Mouse (Mus musculus) cerebellum, postnatal 36 days (tissue): ENCODE results near the gene Rpl29.
A peak's percentile ranks its signal among the peaks of the same experiment; 100 is the strongest.

Source experiments
- DNase-seq, 2 experiments: peaks; one replicate each; pipeline ENCODE4 v3.0.0; 2021 to 2022; ENCODE audit warnings: mixed read lengths in 2 of 2

Gene Rpl29

DNA sequence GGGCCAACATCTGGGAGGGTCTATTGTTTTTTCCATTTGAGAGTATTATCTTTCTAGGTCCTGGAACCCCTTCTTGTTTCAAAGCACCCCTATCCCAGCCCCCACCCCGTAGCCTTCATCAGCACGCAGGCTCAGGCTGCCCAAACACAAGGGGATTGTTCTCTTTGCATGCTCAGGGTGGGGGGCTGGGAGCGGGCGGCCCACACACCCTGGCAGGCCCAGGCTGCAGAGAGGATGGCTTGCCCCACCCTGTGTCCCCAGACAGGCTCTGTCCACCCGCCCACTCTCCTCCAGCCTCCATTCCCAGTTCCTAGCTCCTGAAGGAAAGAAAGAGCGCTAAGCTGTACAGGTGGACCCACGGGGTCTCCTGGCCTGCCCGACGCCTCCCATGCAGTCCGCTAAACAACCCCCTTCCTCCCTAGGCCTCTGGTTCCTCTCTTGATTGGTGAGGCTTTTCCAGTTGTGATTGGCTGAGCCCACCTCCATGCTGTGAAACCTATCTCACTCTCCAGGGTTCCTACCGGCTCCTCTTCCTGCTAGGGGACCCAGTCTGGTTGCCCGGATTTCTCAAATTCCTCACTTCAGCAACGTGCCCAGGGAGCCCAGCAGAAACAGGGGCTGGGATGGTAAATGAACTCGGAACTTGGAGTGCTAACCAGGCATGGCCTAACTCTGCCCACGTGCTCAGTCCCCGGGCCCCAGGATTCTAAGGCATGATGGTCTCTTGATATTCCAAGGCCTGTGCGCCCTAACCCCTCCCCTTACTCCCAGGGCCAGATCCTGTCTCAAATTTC is 25.8 kb downstream of the Rpl29 start:
- DNase-seq, result peak in 1 of 2 experiments; percentile 20

DNA sequence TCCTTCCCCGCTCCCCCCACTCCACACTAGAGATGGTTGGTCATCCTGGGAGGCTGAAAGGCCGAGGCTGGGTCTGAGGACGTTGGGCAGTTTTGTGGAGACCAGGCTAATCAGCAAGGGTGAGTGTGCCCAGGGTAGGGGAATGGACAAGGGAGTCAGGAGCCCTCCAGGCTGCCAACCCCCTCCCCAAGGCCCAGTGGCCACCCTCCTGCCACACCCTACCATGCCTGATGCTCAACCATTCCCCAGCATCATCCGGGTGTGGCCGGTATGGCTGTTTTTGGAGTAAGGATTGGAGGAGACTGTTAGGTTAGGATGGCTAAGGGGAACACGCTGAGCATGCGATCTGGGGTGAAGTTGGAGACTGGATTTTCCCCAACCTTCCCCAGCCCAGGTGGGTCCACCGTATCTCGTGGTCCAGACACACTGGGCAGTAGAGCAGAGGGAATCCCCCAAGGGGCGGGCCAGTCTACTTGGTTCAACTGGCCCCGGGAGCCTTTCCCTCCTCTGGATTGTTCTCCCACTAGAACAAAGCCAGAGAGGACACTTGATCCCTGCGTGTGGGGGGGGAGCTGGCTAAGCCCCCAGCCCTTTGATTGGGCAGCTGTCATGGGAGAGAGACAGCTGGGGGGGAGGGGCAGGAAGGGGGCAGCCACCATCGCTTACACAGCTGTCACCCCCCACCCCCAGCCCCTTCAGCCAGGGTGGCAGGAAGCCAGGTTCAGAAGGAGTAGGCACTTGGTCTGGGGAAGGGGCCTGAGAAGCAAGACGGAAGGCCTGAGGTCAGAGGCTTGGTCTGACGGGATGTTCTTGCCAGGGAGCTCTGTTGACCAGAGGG is 27.3 kb downstream of the Rpl29 start:
- DNase-seq, result peak; percentile 20 to 37

DNA sequence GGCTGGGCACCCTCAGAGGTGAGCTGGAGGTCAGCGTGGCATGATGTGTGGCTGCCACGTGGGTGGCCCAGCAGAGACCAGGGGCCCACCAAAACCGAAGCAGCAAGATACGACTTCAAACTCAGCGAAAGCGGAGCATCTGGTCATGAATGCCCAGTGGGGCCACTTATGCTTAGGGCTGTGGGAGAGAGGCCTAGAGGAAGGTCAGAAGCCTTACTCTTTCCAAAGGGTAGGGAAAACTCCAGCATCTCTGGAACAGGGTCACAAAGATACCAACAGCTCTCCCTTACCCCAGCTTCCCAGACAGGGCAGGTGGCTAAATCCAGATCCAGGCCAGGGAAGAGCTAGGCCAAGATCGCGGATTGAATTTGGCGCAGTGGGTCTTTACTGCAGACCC is 27.9 kb downstream of the Rpl29 start:
- DNase-seq, result peak; percentile 13 to 14

DNA sequence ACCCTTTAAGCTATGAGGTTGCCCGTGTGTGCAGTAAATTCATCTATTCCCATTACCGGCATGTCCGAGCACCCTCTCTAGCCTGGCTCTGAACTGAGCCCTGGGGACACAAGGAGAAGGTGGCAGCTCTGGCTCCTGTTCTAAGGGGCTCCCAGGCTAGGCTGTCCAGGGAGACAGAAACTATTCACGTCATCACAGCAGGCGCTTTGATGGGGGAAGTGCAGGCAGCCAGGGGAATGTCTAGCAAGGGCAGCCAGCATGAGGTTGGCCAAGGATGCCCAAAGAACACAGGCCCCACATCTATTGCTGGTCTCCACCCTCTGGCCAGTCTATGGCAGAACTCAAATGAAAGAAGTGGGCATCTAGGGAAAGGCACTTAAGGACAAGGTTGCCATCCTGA is 28.7 kb downstream of the Rpl29 start:
- peak in 1 of 2 experiments; percentile 29 for DNase-seq

DNA sequence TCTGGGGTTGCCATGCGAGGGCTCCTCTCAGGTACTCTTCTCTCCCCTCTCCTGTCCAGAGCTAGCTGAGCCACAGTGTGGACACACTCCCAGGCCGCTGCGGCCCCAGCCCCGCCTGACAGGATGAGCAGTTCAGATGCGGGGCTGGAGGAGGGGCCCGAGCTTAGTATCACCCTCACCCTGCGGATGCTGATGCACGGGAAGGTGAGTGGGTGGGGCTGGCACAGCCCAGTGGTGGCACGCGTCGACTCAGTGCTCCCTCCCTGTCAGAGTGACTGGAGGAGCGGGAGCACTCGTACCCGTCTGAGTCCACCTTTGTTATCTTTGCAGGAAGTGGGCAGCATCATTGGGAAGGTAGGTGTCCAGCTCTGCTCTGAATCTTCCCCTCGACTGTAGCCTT is 30.7 kb downstream of the Rpl29 start:
- peak in 1 of 2 experiments; percentile 55 for DNase-seq

DNA sequence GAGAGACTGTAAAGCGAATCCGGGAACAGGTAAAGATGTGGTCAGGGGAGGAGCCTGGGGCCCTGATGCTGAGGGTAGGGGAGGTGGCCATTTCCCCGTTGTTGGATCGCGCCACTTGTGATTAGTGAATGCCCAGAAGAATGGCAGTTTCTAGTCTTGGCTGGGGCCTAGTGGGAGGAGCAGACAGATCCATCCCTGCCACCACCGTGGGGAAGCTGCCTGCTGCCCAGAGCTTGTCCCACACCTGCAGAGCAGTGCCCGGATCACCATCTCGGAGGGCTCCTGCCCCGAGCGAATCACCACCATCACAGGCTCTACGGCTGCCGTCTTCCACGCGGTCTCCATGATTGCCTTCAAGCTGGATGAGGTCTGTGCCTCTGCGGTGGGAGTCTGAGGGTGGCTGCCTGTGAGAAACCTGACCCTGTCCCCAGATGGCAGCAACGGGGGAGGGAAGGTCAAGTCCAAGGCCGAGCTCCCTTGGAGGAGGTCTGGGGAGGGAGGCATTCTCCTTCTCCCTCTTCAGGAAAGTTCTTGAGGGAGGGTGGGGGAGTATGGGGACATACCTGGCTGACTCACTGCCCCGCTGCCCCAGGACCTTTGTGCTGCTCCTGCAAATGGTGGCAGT is 31.3 kb downstream of the Rpl29 start:
- DNase-seq, result peak; percentile 78 to 82

DNA sequence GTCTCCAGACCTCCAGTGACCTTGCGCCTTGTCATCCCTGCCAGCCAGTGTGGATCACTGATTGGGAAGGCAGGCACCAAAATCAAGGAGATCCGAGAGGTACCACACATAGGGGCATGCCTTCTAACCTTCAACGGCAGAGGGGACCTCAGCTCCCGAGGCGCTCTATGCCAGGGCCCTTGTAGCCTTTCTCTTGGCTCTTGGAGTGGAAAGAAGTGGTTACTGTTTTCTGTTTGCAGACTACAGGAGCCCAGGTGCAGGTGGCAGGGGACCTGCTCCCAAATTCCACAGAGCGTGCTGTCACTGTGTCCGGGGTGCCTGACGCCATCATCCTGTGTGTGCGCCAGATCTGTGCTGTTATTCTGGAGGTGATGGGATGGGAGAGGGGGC is 31.8 kb downstream of the Rpl29 start:
- DNase-seq, result peak in 1 of 2 experiments; percentile 53

DNA sequence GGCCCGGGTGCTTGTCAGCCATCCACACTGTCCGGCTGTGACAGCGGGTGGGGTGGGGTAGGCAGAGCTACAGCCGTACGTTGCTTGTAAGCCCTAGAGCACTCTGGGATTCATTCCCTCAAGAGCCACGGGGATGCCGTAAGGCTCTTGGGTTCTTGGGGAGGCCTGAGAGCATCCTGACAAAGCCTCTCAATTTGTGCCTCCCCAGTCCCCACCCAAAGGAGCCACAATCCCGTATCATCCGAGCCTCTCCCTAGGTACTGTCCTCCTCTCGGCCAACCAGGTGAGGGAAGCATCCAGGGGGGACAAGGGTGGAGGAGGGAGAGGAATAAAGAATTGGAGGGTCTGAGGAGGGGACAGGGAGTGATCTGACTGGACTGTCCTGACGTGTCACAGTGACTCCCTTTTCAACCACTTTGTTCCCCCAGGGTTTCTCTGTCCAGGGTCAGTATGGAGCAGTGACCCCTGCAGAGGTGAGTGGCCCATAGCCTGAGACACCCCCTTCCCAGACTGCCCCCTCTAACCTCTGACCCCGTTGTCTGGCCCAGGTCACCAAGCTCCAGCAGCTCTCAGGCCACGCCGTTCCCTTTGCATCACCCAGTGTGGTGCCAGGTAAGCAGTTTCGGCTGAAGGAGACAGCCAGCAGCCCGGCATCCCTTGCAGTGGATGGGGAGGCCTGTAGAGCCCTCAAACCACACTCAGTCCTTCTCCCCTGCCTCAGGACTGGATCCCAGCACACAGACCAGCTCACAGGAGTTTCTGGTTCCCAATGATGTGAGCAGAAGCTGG is 32.6 kb downstream of the Rpl29 start:
- peak; percentile 47 to 53 for DNase-seq

DNA sequence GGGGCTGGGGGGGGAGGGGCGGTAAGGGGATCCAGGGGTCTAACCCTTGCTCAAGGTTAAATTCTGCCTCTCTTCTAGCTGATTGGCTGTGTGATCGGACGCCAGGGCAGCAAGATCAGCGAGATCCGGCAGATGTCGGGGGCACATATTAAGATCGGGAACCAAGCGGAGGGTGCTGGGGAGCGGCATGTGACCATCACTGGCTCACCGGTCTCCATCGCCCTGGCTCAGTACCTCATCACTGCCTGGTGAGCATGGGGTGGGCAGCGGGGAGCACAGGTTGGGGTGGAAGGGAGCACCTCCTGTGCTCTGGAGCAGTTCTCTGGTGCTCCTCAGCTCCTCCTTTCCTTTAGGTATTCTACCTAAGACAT is 33.2 kb downstream of the Rpl29 start:
- DNase-seq, result peak; percentile 30 to 45

DNA sequence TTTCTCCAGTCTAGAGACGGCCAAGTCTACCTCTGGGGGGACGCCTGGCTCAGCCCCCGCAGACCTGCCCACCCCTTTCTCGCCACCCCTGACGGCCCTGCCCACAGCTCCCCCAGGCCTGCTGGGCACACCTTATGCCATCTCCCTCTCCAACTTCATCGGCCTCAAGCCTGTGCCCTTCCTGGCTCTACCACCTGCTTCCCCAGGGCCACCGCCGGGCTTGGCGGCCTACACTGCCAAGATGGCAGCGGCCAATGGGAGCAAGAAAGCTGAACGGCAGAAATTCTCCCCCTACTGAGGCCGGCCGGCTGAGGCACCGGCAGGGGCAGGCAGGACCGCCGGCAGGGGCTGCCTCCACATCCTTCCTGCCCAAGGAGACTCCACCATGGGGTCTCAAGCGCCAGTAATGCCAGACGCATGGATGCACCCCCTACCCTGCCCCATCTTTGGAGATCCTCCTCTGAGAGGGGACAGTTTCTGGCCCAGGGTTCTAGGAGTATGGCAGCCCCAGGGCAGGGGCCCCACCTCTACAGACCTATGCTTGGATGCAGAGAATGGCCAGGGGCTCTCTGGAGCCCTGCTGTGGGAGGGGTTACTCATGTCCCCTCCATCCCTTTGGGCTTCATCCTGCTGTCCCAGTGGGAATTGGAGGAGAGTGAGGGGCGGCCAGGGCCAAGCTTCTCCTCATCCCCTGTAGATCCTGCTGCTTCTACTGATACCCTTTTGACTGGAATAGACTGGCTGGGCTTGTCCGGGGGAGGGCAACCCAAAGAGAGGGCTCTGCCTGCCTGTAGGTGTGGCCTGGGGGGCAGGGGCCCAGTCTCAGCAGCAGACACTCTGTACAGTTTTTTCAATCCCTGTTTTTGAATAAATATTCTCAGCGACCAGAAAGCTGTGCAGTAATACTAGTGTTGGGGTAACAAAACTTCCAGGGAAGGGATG is 34.1 kb downstream of the Rpl29 start:
- DNase-seq, result peak; percentile 84 to 91

DNA sequence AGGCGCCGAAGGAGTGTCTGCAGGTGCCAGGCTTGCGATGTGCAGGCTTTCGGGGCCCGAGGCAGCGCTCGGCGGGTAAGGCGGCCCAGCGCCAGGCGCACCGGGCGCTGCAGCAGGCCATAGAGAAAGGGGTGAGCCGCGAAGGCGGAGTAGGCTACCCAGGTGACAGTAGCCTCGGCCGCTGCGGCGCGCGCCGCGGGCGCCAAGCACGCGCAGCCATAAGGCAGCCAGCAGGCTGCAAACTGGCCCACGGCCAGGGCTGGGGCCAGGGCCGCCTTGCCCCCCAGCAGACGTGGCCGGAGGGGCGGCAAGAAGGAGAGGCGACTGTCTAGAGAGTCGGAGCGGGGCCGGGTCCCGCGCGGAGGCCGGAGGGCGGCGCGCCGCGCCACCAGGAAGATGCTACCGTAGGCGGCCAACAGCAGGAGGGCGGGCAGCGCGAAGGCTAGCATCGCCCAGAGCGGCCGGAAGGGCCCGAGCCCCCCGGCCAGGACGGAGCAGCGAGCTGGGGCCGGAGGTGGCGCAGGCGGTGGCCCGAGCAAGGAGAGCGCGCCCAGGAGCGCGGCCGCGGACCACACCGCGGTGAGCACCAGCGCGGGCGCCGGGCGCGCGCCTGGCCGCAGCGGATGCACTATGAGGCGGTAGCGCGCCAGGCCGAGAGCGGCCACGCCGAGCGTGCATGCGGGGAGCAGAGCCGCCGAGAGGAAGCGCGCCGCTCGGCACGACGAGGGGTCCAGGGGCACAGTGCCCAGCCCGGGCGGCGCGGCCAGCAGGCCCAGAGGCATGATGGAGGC is 35.7 kb downstream of the Rpl29 start:
- peak; percentile 84 to 92 for DNase-seq

DNA sequence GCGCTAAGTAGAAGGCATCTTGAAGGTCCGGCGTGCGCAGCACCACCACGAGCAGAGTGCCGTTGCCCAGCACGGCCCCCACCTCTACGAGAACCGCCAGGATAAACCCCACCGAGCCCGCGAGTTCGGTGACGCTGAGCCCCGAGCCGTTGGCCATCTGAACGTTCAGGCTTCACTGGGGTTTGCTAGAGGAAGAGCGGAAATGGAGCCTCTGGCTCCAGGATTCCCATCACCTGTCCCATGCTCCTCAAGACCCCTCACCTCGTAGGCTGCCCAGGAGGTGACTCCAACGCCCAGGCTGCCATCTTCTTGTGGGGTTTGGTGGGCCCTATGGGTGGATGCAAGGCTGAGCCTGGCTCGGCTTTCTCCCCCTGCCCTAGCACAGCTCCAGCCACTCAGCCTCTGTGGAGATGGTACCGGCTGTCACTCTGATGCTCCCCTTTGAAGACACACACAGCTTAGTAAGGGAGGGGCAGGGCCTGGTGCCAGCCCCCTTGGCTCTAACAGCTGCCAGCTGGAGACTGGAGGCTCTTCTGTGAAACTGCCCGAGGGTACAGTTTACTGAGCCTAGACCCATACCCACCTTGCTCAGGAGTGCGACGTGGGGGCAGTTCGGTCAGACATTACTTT is 36.4 kb downstream of the Rpl29 start, which contains the start of gene Gpr62:
Gene Gpr62 (minus strand): TSS at position 368 of the 630 bp plus-strand sequence.
- DNase-seq, result peak; percentile 76 to 84

DNA sequence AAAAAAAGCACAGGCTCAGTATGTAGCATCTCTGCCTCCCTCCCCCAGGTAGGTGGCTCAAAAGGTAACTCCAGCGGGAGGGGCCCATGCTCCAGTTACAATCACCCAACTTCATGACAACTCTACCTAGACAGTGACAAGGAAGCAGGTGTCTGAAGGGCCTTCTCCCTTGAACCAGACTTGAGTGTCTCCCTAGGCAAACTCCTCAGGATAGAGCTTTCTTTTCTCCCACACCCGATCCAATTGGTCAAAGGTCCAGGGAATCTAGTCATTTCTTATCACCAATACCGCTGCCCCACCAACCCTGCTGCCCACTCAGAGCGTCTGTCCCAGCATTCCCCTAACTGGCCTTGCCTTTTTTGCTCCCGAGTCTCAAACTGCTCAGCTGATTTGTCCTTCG is 37.5 kb downstream of the Rpl29 start:
- DNase-seq, result peak in 1 of 2 experiments; percentile 5

DNA sequence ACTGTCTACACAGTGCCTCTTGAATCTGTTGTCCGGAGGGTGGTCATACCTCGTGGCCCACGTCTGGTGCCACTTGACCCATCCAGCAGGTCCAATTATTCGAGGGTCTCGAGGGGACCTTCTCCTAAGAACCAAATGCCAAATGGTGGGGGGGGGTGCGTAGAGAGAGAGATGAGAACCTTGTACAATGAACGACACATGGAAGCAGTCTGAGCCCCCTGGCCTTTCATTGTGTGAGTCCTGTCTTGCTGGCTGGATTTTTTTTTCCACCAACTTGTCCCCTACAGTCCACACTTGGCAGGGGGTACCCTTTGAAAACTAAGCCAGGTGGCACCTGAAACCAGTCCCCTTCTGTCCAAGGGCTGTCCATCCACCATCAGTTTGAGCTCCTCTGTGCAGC is 38.5 kb downstream of the Rpl29 start:
- DNase-seq, result peak in 1 of 2 experiments; percentile 10

DNA sequence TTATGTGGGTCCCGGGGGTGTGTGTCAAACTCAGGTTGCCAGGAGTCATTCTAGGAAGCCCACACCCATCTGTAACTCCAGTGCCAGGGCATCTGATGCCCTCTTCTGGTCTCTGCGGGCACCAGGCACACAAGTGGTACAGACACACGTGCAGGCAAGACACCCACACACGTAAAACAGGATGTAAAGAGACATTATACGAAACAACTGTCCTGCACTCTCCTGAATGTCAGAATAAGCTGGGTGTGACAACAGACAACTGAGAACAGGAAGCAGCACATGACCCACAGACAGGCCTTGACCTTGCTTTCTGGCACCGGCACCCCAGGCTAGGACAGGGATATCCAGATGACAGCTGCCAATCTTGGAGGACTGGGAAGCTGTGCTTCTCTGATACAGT is 40.1 kb downstream of the Rpl29 start:
- peak in 1 of 2 experiments; percentile 2 for DNase-seq

DNA sequence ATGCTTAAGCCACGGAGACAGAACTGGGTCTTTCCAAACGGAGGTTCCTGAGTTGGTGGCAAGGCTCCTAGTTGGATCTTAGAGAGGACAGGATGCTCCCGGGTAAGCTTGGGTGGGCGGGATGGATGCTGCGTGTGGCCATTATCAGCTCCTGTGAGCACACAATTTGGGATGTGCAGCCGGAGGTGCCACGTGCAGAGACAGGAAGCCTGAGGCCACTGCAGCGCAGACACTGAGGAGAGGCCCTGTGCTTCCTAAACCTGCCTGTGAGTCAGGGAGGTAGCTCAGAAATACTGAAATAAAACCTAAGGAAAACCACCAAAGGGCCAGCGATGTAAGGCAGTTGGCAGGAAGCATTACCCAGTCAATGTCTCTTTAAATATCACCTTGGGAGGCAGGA is 40.5 kb downstream of the Rpl29 start:
- peak in 1 of 2 experiments; percentile 2 for DNase-seq

DNA sequence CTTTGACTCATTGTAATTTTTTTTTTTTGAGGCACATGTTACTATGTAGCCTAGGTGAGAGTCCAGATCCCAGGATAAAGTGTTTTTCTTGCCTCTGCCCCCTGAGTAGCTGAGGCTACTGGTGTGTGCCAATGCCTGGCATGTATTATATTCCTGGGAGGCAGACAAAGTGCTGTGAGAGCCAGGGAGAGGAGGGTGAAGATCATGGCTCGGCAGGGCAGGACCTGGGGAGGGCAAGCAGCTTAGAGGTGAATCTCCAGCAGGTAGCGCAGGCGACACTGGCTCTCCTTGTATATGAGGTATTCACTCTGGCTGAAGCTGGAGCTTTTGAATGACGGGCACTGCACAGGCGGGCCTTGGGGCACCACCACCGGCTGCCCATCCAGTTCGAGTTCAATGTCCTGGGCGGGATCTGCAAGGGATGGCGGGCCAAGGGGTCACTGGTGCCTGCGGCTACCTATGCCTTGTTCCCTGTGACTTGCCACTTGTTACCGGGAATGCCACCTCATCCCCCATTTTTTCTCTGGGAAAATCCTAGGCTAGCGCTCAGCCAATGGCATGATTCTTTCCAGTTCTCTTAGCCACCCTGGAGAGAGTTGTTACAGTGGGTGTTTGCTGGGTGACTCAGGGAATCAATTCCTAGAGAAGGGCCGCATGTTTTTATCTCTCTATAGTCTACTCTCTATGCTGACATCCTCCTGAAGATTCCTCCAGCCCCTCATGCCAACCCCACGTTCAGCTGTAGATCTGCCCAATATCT is 41.9 kb downstream of the Rpl29 start:
- peak; percentile 3 to 4 for DNase-seq

DNA sequence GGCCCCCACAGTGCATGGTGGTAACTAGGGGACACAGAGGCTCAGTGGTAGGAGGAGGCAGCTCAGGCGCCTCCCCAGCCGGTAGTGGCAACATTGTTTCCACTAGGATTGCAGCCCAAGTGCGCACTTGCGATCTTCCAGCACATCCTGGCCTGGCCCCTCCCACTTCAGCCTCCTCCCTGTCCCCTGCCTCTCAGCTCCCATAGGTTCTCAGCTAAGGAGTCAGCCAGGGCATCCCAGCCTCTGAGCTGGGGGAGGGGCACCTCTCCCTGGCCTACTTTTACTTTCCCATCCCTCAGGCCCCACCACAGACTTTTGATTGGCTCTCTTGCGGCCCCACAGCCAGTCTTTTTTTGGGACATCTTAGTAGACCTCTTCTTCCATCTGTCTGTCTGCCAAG is 42.6 kb downstream of the Rpl29 start:
- peak; percentile 28 to 38 for DNase-seq

DNA sequence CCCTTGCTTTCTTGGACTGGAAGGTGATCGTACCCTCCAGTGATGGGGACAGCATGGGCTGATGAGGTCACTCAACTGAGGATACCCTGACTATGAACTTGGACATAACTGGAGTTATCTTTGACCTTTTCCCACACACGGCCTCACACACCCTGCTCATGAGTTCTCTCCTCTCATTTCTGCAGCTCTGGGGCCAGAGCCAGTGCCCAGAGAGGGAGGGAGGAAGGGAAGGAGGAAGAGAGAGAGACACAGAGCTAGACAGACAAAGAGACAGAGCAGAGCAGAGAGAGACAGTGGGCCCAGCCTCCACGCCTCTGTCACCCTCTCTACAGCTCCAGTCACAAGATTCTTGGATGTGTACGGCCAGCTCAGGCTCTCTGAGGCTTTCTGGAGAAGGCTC is 43.1 kb downstream of the Rpl29 start:
- DNase-seq, result peak; percentile 4 to 7
